Mouse (Mus musculus) mammary gland, adult 2 months (tissue): ENCODE measurements around the gene Ube2t. TPM values are rescaled to one million over a fixed set of nuclear protein-coding genes. Genes with fewer than 3 reads are reported as not detected.

ENCODE experiments used
- polyA plus RNA-seq: library from polyadenylated mRNA; depleted of rRNA; stranded (reverse); fragments of >200 nt; gene quantifications from 2 replicates; pipeline ENCODE4 v1.2.3, GENCODE M21; 2012; ENCODE audit warnings: low replicate concordance; rRNA removed

The Ube2t gene
- polyA plus RNA-seq, result 1.1 and 2.1 TPM in 2 replicates

DNA sequence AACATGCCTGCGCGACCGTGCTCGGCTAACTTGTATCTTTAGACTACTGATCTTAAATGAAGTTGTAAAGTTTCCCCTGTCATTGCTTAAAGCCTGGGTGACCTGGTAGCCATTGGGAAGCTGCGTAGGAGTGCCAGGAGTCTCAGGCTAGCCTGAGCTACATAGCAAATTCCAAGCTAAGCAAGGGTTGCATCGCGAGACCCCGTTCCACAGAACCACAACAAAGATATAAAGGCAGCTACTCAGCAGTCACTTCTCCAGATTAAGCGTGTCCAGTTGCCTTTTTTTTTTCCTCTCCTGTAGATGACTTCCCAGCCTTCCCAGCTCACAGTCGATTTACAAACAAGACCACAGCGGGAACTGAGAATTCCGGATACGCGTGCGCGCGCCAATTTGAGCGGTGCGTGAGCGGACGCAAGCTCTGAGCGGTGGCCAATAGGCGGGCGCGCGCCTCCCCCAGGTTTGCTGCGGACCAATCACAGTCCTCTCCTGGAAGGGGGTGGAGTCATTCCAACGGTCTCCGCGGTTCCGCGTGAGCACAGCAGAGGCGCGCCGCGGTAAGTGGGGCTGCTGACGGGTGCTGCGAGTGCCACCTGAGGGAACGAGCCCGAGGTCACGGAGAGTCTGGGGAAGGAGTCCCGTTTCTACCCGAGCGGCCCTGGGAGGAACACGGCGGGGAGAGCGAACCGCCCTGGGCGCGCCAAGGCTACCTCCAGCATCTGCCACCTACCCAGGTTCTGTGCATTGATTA lies at the start of gene Ube2t:
Gene Ube2t (plus strand): TSS at position 513 of the 751 bp plus-strand sequence.

DNA sequence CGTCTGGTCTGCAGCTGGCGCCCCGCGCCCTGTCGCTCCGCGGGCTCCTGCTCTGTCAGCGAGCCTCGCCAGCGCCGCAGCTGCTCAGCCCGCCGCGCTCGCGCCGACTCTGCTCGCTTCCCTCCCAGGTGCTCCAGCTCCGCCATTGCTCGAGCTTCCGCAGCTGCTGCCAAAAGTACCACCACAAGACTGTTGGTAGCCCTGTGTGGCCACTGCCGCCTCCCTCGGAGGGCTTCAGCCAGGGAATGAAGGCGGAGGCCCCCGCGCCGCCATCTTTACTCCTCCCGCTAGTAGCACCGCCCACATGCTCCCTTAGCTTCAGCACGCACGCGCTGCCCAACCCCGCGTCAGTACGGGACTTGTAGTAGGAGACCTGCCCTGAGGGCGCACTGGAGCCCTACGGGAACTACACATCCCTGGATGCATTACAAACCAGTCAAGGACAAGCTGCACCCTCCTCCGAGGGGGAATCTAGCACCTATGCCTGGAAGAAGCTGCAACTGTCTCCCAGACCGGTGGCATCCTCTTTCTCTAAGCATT lies 6.7 kb upstream of the Ube2t start, which contains the start of gene Ppp1r12b:
Gene Ppp1r12b (minus strand): TSS at position 306 of the 540 bp plus-strand sequence.

Other genes starting within 250 kb of the Ube2t start
- 5.7 and 16.8 TPM in 2 replicates for gene Ppp1r12b, start 6.6 kb upstream of the Ube2t start, polyA plus RNA-seq
- gene Lgr6, start 142.7 kb downstream of the Ube2t start, polyA plus RNA-seq, result 4.1 and 7.5 TPM in 2 replicates
- 19.9 and 35.9 TPM in 2 replicates for gene Ptpn7, start 170.1 kb downstream of the Ube2t start, polyA plus RNA-seq
- gene Arl8a, start 184.3 kb downstream of the Ube2t start, polyA plus RNA-seq, result 57.8 and 68.0 TPM in 2 replicates
- 1.7 and 3.4 TPM in 2 replicates for gene Gpr37l1, start 205.1 kb downstream of the Ube2t start, polyA plus RNA-seq